Mouse (Mus musculus): Measurements from ENCODE around the gene Zfp352. TPM values are rescaled to one million over a fixed set of nuclear protein-coding genes. Genes with fewer than 3 reads are reported as not detected.
"Not testable (repeated sequence)": the region's sequence is repeated elsewhere in the genome, so short reads cannot be mapped to it uniquely, and the experiment has no call there.

Gene Zfp352
- polyA plus RNA-seq (2015; fragmentation: Nextera tagmentation; extraction: Ambion mirVana), result not detected in 2 replicates

DNA sequence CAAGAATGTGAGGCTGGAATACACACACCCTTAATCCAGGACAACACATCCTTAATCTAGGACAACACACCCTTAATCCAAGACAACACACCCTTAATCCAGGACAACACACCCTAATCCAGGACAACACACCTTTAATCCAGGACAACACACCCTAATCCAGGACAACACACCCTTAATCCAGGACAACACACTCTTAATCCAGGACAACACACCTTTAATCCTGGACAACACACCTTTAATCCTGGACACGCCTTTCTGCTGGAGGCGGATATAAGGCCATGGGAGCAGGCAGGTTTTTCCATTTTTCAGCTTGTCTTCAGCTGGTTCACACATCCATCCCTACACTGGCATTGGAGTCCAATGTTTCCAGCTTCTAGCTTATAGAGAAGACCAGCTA lies at the start of gene Zfp352:
Gene Zfp352, plus strand, starts transcription at position 301 of the 400 bp plus-strand sequence.
- DNase-seq (no peak), ATAC-seq (ENCODE audit: low read depth) (no peak)
- Histone ChIP-seq H3K27me3 (no peaks in the 10 kb centered on the region), H3K4me1 (replicated peaks) (no peaks in the 10 kb centered on the region), H3K9me3 (replicated peaks) (no peaks in the 10 kb centered on the region), H3K27ac (no peak within 1 kb of the TSS), H3K4me2 (no peak within 1 kb of the TSS), H3K4me3 (replicated peaks) (no peak within 1 kb of the TSS), H3K9ac (no peak within 1 kb of the TSS), H3K36me3 (no peaks in the 10 kb centered on the region)
- 78% methylated on average over 2 of the region's 2 CpGs for WGBS (ENCODE audit: insufficient replicate concordance)

DNA sequence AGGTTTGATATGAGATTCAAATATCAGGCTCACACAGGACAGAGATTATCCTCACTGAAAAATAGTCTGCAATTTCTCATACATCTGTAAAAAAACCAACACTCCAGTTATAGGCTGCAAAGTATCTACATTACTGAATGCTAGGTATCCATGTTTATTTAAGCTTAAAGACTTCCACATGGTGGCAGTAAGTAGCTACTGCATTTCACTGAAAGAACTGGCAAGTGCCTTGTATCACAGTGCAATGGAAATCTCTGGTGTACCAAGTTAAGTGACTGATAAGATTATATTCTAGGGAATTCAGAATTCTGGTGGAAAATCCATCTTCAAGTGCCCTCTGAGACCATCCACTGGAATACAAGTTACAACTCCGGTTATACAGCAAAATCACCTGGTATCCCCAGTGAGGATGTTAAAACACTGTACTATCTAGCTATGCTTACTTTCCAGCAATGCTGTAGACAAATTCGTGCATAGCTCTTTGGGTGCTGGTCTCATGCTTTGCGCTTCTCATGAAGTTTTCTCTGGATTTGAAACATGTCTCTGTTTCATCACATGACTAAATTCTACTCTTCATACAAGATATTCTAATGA lies 47.6 kb upstream of the Zfp352 start:
- DNase-seq (no peak), ATAC-seq (ENCODE audit: low read depth) (no peak)
- Histone ChIP-seq H3K9me3 (replicated peaks) (no peaks in the 10 kb centered on the region), H3K36me3 (no peaks in the 10 kb centered on the region), H3K9ac (no peak overlapping the region), H3K4me1 (replicated peaks) (no peaks in the 10 kb centered on the region), H3K4me2 (no peak overlapping the region), H3K27me3 (no peaks in the 10 kb centered on the region), H3K4me3 (replicated peaks) (no peak overlapping the region), H3K27ac (no peak overlapping the region)
- WGBS (ENCODE audit: insufficient replicate concordance), result 56% methylated on average over 3 of the region's 3 CpGs

DNA sequence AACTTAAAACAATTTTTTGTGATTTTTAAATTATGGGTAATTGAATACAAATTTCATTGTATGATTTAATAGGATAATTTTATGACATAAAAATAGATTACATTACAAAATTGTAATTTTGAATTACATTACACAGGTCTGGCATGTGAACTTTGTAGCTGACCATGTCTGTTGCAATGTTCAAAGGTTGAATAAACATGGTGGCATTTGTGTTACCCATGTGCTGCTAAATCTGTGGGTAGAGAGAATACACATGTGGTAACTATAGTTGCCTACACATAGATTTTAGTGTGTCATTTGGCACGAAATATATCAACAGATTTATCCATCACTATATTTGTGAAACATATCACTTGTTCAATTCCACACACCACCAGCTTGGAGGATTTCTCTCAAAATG lies 44.6 kb upstream of the Zfp352 start:
- Histone ChIP-seq H3K27ac (no peak overlapping the region), H3K9me3 (replicated peaks) (no peaks in the 10 kb centered on the region), H3K4me2 (no peak overlapping the region), H3K4me3 (replicated peaks) (no peak overlapping the region), H3K9ac (no peak overlapping the region), H3K4me1 (replicated peaks) (no peaks in the 10 kb centered on the region), H3K27me3 (no peaks in the 10 kb centered on the region), H3K36me3 (no peaks in the 10 kb centered on the region)
- 36% methylated on average over 1 of the region's 1 CpGs for WGBS (ENCODE audit: insufficient replicate concordance)
- DNase-seq (no peak), ATAC-seq (ENCODE audit: low read depth) (no peak)

DNA sequence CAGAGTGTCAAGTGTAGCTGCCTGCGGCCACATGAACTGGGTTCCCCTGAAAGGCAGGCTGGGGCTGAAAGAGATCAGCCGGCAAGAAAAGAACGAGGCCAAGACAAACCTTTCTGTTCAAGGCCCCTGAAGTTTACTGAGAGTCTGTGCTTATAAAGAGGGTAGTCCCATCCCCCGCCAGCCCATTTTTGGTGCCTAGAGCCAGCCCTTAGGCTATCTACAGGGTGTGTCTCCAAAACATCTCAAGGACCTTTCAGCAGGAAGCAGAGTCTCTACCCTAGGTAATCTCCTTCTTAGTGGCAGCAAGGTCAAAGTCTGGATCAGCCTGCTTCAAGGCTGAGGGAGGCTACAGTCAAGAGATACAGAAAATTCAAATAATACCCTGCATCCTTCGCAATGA lies 15.2 kb upstream of the Zfp352 start:
- Histone ChIP-seq H3K4me2 (no peak overlapping the region), H3K4me1 (replicated peaks) (no peaks in the 10 kb centered on the region), H3K27me3 (no peaks in the 10 kb centered on the region), H3K9ac (no peak overlapping the region), H3K4me3 (replicated peaks) (no peak overlapping the region), H3K36me3 (no peaks in the 10 kb centered on the region), H3K27ac (no peak overlapping the region), H3K9me3 (replicated peaks) (no peaks in the 10 kb centered on the region)
- WGBS (ENCODE audit: insufficient replicate concordance), result 69% methylated on average over 5 of the region's 5 CpGs
- no peak for DNase-seq
- ATAC-seq (ENCODE audit: low read depth), result no peak

DNA sequence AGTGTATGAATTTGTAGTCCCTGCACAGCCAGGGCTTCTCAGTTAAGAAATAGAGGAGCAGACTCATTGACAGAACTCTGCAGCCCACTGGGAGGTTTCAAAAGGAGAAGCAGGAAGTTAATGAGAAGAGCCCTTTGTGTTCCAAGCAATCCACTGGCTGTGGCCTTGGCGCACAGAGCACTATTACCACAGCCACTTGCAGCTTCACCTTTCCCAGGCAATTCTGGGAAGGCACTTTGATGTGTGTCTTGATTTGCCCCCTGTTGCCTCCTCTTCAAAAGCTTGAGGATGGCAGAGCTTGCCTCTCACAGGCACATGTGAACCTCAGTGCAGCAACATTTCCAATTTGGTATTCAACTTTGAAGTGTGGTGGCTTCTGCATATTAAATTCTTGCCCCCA lies 7.1 kb upstream of the Zfp352 start:
- WGBS (ENCODE audit: insufficient replicate concordance), result 42% methylated on average over 1 of the region's 1 CpGs
- Histone ChIP-seq H3K9me3 (replicated peaks) (no peaks in the 10 kb centered on the region), H3K9ac (no peak overlapping the region), H3K36me3 (no peaks in the 10 kb centered on the region), H3K27me3 (no peaks in the 10 kb centered on the region), H3K4me3 (replicated peaks) (no peak overlapping the region), H3K4me2 (no peak overlapping the region), H3K27ac (no peak overlapping the region), H3K4me1 (replicated peaks) (no peaks in the 10 kb centered on the region)
- ATAC-seq (ENCODE audit: low read depth) (no peak), DNase-seq (no peak)

DNA sequence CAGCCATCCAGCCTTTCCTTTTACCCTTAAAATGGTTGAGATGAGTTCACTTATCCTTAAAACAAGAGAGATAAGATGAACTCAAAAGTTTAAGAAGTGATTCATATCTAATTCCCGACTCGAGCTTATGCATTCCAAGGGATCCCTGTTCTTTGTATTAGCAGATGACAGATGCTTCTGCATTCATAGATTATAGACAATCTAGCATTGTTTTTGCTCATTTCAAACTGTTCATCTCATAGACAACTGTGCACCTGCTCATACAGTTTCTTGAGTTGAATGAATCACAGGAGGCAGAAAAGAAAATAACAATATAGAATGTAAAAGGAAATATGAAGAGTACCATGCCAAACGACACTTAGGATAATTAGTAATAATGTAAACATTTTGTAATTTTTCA lies 6.5 kb upstream of the Zfp352 start:
- Histone ChIP-seq H3K9me3 (replicated peaks) (no peaks in the 10 kb centered on the region), H3K9ac (no peak overlapping the region), H3K4me1 (replicated peaks) (no peaks in the 10 kb centered on the region), H3K4me3 (replicated peaks) (no peak overlapping the region), H3K36me3 (no peaks in the 10 kb centered on the region), H3K27ac (no peak overlapping the region), H3K4me2 (no peak overlapping the region), H3K27me3 (no peaks in the 10 kb centered on the region)
- DNase-seq, result no peak
- WGBS (ENCODE audit: insufficient replicate concordance), result 63% methylated on average over 3 of the region's 3 CpGs
- no peak for ATAC-seq (ENCODE audit: low read depth)

DNA sequence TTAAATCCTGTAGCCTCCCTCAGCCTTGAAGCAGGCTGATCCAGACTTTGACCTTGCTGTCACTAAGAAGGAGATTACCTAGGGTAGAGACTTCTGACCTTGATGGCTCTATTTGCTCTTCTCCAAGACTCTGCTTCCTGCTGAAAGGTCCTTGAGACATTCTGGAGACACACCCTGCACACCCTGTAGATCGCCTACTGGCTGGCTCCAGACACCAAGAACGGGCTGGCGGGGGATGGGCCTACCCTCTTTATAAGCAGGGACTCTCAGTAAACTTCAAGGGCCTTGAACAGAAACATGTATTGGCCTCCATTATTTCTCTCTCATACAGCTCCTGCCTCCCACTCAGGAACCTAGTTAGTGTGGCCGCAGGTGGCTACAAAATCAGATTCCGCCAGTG lies 17.0 kb downstream of the Zfp352 start:
- H3K9ac ChIP-seq; DNase-seq; H3K9me3 ChIP-seq (replicated peaks); ATAC-seq (ENCODE audit: low read depth); H3K27ac ChIP-seq; H3K36me3 ChIP-seq; H3K4me1 ChIP-seq (replicated peaks); H3K4me2 ChIP-seq; H3K4me3 ChIP-seq (replicated peaks); H3K27me3 ChIP-seq: not testable (repeated sequence)
- 73% methylated on average over 5 of the region's 5 CpGs for WGBS (ENCODE audit: insufficient replicate concordance)

DNA sequence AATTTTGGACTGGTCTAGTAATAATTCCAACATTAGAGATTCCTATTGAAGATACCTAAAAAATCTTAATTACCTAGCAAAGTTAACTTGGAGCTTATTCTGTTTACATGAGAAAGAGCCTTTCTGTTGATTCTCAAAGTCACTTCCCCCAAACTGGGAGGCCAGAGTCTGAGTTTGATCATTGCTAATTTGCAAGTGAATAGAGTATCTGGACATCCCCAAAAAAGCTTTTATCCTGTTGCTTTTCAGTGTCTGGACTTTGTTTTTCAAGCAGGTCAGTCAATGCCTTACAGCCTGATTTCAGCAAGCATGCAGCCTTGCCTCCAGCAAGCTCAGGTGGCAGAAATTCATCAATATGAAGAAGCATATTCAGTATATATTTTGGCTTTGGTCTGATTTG lies 51.2 kb downstream of the Zfp352 start:
- Histone ChIP-seq H3K9ac (no peak overlapping the region), H3K9me3 (replicated peaks) (peaks cover 7% of the 10 kb centered on the region; the same call in 1 of the 2 replicates), H3K27me3 (no peaks in the 10 kb centered on the region), H3K4me2 (no peak overlapping the region), H3K4me3 (replicated peaks) (no peak overlapping the region), H3K27ac (no peak overlapping the region), H3K36me3 (no peaks in the 10 kb centered on the region), H3K4me1 (replicated peaks) (no peaks in the 10 kb centered on the region)
- no peak for DNase-seq
- ATAC-seq (ENCODE audit: low read depth), result no peak

Data from liver, embryonic 13.5 days (tissue).